Mouse (Mus musculus): ENCODE data around the gene Zdhhc3. TPM values are rescaled to one million over a fixed set of nuclear protein-coding genes. Genes with fewer than 3 reads are reported as not detected.

Zdhhc3 gene
- total RNA-seq, 2 experiments from 2014 or later = 32.6 to 33.0 TPM

DNA sequence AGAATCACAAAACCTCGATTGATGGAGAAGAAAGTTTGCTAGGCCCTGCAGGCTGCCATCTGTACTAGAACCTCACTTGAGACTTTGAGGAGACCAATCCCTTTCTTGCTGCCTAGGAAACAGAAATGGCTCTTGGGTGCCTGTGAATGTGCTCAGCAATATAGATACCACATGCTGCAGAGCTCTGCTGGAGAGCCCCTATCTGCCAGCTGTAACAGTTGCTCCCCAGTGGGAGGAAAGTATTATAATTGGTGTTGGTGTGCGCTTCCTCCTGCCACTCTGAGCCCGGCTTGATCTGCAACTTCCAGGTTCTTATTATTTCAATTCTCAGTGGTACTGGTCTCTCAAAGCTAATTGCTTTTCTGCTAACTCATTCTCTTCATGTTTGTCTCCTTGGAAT lies 10.0 kb upstream of the Zdhhc3 start:
- ATAC-seq (ENCODE audit: poor library complexity, severe bottlenecking) = no peak

DNA sequence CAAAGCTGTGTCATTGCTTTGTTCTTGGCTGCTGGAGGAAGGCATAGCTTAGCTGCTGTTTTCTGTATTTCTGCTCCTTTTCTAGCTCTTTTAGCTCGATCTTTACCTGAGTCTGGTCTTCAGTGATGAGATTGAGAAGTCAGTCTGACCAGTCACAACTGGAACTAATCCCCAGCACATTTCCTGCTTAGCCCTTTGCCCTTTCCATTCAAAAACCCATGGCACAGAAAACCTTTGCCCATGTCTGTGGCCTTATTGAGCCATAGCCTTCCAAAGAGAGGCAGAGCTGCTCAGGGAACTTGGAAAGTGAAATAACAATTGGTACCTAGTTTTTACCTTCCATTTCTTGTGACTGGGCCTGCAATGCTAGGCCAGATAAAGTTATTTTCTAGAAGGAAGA lies 2.6 kb upstream of the Zdhhc3 start:
- no peak for ATAC-seq (ENCODE audit: poor library complexity, severe bottlenecking)

GRCm38 (mm10) chr9:123113931-123114330 lies 926 bp upstream of the Zdhhc3 start:
- no peak for ATAC-seq (ENCODE audit: poor library complexity, severe bottlenecking)

DNA sequence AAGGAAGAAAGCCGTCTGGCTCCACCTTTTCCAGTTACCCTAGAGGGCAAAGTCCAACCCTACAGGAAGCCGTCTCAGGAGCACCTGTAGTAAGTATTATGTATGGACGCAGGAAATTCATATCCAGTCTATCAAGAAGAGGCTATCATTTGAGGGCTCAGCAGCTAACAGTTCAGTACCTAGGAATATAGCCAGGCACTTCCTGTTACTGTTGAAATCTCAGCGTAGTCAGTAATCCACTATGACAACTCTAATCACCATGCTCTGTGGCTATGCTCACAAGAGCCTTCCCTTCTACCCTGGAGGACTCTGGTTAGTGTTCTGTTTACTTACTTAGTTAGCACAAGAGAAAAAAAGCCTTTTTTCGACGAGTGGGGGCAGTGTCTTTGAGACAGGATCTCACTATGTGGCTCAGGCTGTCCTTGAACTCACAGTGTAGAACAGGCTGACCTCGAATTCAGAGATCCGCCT lies 1.2 kb downstream of the Zdhhc3 start:
- ATAC-seq (ENCODE audit: poor library complexity, severe bottlenecking) = no peak

GRCm38 (mm10) chr9:123109188-123109587 lies 3.8 kb downstream of the Zdhhc3 start:
- no peak for ATAC-seq (ENCODE audit: poor library complexity, severe bottlenecking)

GRCm38 (mm10) chr9:123107186-123107585 lies 5.8 kb downstream of the Zdhhc3 start:
- peak; percentile 47; the same call in 1 of the 2 replicates for ATAC-seq (ENCODE audit: poor library complexity, severe bottlenecking)

- ATAC-seq (ENCODE audit: poor library complexity, severe bottlenecking) = no peak
Observed at GRCm38 (mm10) chr9:123104362-123104761, 8.6 kb downstream of the Zdhhc3 start.

- no peak for ATAC-seq (ENCODE audit: poor library complexity, severe bottlenecking)
Observed at GRCm38 (mm10) chr9:123103425-123103824, 9.6 kb downstream of the Zdhhc3 start.

DNA sequence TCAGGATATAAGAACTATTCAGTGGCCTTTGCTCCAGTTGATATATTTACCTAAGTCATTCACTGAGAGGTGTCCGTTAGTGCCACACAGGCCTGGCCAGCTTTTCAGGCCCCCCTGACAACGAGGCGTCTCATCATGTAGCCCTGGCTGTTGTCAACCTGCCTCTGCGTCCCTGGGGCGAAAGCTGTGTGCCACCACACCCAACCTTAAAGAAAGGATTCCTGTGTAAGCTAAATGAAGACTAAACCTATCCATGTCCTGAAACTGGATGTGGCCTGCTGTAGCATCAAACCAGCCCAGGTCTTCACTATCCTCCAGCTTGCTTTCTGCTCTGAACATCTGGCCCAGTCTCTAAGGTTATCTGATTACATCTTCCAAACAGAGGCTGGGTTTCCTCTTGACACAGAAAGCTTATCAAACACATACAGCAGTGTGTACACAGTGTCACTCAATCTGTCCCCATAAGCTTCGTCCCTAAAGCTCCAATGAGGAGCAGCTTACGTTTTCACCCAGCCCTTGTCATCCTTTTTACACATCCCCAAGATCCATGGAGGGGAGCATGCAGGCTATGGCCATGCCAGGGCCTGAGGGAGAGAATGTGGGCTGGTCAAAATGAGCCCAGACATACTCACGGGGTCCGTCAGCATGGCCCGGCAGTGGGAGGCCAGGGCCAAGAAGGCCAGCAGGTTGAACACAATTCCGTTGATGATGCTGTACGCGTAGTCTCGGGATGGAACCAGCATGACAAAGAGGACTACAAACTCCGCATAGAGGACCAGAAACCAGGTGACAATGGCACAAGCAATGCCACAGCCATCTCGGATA lies 13.2 kb downstream of the Zdhhc3 start:
- no peak for ATAC-seq (ENCODE audit: poor library complexity, severe bottlenecking)

GRCm38 (mm10) chr9:123090844-123091243 lies 22.2 kb downstream of the Zdhhc3 start:
- peak; percentile 50 for ATAC-seq (ENCODE audit: poor library complexity, severe bottlenecking)

GRCm38 (mm10) chr9:123087558-123087957 lies 25.4 kb downstream of the Zdhhc3 start:
- ATAC-seq (ENCODE audit: poor library complexity, severe bottlenecking) = no peak

DNA sequence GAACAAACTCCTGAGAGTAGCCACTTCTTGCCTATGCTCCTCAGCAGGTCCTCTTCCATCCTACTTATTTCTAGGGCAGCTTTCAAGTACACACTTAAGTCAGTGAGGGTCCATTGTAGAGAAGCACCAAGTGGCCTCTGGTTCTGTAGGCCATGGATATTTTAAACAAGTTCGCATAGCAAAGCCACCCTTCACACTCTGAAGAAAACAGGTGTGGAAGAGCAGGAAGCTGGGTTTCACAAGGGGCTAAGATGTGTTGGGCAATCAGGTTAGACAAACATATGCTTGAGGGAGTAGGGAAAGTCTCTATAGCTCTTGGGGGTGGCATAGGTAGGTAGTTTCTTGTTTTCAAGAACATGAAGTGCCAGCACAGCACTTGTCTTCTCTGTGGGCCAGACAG lies 27.6 kb downstream of the Zdhhc3 start:
- peak; percentile 34; the same call in 1 of the 2 replicates for ATAC-seq (ENCODE audit: poor library complexity, severe bottlenecking)

DNA sequence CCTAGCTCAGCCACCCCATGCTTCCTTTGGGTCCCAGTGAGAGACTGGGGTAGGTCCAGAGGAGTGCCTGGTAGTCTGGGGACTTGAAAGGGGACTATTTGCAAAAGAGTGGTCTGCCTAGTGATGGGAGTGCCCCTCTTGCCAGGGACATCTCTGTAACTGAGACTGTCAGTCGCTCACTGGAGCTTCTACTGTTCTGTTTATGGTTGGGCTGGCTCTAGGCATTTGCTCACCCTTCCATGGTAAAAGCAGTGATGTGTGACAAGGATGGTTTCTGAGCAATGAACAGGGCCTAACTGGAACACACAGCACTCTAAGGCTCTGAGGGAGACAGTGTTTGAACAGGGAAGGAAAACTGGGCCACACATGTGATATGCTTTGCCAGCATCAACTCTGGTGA lies 32.2 kb downstream of the Zdhhc3 start:
- ATAC-seq (ENCODE audit: poor library complexity, severe bottlenecking) = no peak

DNA sequence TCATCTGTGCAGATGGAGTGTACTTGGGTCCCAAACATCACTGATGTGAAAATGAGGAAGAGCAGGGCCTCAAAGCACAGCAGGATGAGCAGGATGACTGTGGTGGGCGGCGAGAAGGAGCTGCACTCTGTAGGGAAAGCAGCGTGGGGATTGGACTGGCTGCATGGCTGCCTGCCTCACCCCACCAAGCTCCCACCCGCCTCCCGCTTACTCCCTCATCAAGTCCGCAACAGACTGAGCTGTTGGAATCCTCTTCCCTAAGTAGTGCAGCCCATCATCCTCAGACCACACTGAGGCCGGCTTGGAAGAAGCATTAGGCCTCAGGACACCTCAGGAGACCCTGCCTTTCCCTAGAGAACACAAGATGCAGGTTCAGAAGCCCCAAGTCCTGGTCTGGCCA lies 32.6 kb downstream of the Zdhhc3 start:
- ATAC-seq (ENCODE audit: poor library complexity, severe bottlenecking) = no peak

DNA sequence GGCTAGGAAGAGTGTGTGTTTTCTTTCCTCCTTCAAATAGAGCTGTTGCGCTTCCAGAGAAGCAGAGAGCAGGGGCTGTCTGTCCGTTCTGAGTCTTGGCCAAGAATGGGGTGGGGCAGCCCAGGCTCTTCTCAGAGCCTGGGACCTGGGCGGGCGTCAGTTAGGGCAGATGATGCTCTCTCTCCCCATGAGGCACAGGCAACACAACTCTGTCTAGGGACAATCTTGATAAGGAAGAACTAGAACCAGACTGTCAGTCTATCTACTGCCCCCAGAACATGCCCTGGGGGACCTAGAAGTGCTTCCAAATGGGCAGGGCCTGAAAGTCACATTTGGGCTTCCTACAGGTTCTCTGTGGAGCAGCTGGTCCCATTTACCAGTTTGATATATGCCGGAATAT lies 33.9 kb downstream of the Zdhhc3 start:
- no peak for ATAC-seq (ENCODE audit: poor library complexity, severe bottlenecking)

DNA sequence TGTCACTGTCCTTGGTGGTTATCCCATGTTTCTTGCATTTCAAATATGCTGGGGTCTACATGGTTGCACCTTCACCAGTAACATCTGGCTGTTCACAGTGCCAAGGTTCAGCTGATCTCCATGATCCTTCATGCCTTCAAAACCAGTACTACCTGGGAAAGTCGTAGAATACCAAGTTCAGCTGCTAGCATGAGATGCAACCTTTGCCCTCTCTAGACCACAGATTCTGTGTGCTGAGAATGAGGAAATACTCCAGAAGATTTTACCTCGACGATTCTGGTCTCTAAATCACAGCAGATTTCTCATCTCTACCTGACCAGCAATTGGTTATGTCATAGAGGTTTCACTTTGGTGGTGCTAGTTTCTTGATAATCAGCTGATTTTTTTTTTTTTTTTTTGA lies 52.8 kb downstream of the Zdhhc3 start:
- no peak for ATAC-seq (ENCODE audit: poor library complexity, severe bottlenecking)

- ATAC-seq (ENCODE audit: poor library complexity, severe bottlenecking) = peak; percentile 100
Observed at GRCm38 (mm10) chr9:123058724-123059292, 54.2 kb downstream of the Zdhhc3 start.

DNA sequence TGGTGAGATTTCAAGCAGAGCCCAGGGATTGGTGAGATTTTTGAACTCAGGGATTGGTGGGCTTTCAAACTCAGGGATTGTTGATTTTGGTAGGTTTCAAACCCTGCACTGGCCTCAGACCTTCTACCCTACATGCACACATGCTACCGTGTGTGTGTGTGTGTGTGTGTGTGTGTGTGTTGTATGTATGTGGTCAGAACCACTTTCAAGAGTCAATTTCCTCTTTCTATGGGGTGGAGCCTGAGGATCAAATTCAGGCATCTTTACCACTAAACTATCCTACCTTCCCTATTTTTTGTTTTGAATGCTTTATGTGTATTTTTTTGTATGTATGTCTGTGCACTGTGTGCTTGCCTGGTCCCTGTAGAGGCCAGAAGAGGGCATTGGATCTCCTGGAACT lies 65.3 kb downstream of the Zdhhc3 start:
- ATAC-seq (ENCODE audit: poor library complexity, severe bottlenecking) = peak; percentile 86

DNA sequence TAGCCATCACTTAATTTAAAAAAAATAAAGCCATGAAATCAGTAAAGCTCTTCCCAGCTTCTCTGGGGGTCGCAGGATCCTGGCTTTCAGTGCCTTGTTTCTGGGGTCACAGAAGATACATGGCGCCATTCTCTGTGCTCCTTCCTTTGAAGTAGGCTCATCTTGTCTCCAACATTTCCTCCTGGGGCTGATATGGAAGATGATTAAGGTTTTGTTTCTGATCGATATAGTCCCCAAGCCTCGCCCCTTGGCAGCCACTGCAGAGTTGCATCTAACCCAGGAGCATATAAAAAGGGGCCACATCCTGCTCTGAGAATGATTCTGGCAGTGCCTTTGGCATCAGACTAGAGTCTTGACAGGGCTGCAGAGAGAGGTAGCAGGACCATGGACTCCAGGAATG lies 78.6 kb downstream of the Zdhhc3 start, which contains the start of gene Tgm4:
Tgm4 (plus strand) TSS at position 301 of the 400 bp plus-strand sequence.
- no peak for ATAC-seq (ENCODE audit: poor library complexity, severe bottlenecking)

DNA sequence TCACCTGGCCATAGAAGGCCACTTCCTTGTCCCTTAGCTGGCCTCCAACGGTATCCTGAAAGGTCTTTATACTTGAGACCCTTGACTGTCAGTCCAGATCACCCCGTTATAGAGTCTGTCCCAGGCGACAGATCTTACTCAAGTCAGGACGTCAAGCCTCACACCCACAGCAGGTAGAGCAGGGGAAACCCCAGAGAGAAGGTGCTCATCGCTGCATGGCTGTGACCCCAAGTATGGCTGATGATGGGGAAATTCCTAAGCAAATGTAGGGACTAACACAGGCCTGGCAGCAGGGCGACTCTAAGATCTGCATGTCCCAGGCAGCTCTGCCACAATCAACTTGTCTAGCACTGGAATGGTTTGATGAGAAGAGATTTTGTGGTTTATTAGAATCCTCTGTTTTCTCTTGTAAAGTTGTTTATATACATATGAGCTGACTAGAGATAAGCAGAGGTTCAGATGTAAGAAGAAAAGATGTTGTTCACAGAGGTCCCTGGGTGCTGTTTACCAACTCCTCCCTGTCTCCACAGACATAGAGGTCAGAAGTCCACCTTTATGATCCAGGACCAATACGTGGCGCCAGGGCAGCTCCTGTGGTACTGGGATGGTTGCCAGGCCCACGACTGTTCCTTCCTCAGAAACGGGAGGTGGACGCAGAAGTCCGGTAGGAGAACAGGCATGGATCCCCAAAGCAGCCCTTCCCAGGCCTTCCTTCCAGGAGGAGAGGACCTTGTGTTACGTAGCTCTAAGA lies 81.3 kb downstream of the Zdhhc3 start:
- no peak for ATAC-seq (ENCODE audit: poor library complexity, severe bottlenecking)

DNA sequence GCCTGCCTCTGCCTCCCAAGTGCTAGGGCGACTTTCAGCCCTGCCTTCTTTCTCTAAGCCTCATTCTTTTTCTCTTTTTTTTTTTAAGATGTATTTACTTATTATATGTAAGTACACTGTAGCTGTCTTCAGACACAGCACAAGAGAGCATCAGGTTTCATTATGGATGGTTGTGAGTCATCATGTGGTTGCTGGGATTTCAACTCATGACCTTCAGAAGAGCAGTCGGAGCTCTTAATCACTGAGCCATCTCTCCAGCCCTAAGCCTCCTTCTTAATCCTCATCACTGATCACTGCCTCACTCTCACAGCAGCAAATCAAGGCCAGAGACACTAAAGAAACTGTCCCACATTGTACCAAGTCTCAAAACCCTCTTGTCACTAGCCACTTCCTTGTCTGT lies 88.8 kb downstream of the Zdhhc3 start:
- ATAC-seq (ENCODE audit: poor library complexity, severe bottlenecking) = no peak
